Mouse (Mus musculus) c-Kit-positive CD71-negative TER-119-negative erythroid progenitor cells, embryonic 14.5 days (primary cell): Measurements from ENCODE around the gene Vmn2r37.
"Not testable (repeated sequence)": the region's sequence is repeated elsewhere in the genome, so short reads cannot be mapped to it uniquely, and the experiment has no call there.

ENCODE experiments used
- DNase-seq: peaks from one replicate; pipeline ENCODE4 v3.0.0-alpha.2; 2013; ENCODE audit warnings: low read depth

The Vmn2r37 gene

DNA sequence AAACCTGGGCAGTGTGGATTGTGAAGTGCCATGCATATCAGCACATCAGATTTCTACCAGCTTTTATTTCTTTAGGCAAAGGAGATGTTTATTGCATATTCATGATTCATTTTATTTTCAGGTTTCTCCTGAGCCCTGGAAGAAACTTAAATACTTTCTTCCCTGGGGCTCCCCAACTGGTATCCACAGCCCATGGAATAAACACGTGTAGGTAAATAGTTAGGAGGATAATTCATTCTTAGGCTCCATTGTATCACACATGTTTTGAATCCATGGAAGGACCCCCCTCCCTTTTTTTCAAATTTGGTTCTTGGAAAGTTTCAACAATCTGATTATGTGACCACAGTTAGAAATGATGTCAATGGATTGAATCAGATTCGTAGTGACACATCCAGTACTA lies at the start of gene Vmn2r37:
Gene Vmn2r37 (minus strand): TSS at position 101 of the 400 bp plus-strand sequence.
- DNase-seq, result not testable (repeated sequence)
